Mouse (Mus musculus): ENCODE results near the gene Fbxl20. TPM values are rescaled to one million over a fixed set of nuclear protein-coding genes. Genes with fewer than 3 reads are reported as not detected.

Fbxl20 gene
- polyA plus RNA-seq, 1 experiment from 2014 or later = 22.3 TPM

DNA sequence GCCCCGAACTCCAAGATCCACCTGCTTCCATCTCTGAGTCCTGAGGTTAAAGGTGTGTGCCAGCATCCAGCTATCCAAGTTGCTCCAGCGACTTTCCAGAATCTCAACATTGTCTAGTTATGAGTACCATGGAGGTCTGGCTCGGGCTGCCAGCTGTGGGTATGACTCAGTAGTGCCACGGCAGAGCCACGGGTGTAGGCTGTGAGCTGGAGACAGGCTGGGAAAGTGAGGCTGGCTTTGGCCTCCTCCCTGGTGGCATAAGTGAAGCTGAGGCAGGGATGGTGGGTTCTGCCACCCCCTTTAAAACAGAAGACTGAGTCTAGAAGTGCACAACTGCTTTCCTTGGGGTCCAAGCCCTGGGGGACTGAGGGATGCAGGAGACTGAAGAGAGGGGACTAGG is 116.1 kb downstream of the Fbxl20 start:
- Histone ChIP-seq H3K4me3 (ENCODE audit: low read depth, low read length) (no peak overlapping the region), H3K4me1 (replicated peaks; ENCODE audit: control insufficient read depth, insufficient read depth, low read length) (peaks cover 7% of the 10 kb centered on the region), H3K36me3 (ENCODE audit: control insufficient read depth, insufficient read depth, low read length) (0 out of 2 replicates have a peak, but pooled peaks cover 7% of the 10 kb centered on the region), H3K4me2 (replicated peaks; ENCODE audit: low read depth, low read length) (no peak overlapping the region), H3K9ac (ENCODE audit: low read depth, low read length) (no peak overlapping the region), H3K9me3 (ENCODE audit: control insufficient read depth, low read length) (no peaks in the 10 kb centered on the region), H3K27me3 (ENCODE audit: control insufficient read depth, insufficient read depth, low read length) (peaks cover 6% of the 10 kb centered on the region; the same call in 1 of the 2 replicates), H3K27ac (ENCODE audit: low read depth, low read length) (no peak overlapping the region)
- ATAC-seq (ENCODE audit: low FRiP score) = no peak
- no peak for DNase-seq (ENCODE audit: low spot score)
- WGBS = 86% methylated on average over 5 of the region's 5 CpGs

Other genes starting within 250 kb of the Fbxl20 start
- gene Plxdc1, start 164.0 kb downstream of the Fbxl20 start, polyA plus RNA-seq (2014; fragmentation: Nextera tagmentation; extraction: Ambion mirVana) = 0.18 and 0.28 TPM in 2 replicates
- 9.5 and 10.2 TPM in 2 replicates for gene Arl5c, start 154.2 kb downstream of the Fbxl20 start, polyA plus RNA-seq (2014; fragmentation: Nextera tagmentation; extraction: Ambion mirVana)
- 13.1 and 18.3 TPM in 2 replicates for gene Cacnb1, start 127.4 kb downstream of the Fbxl20 start, polyA plus RNA-seq (2014; fragmentation: Nextera tagmentation; extraction: Ambion mirVana)
- 970 and 990 TPM in 2 replicates for gene Rpl19, start 123.7 kb downstream of the Fbxl20 start, polyA plus RNA-seq (2014; fragmentation: Nextera tagmentation; extraction: Ambion mirVana)
- 1.4 and 1.8 TPM in 2 replicates for gene Stac2, start 96.9 kb downstream of the Fbxl20 start, polyA plus RNA-seq (2014; fragmentation: Nextera tagmentation; extraction: Ambion mirVana)
- 81.8 and 82.8 TPM in 2 replicates for gene Med1, start 42.9 kb upstream of the Fbxl20 start, polyA plus RNA-seq (2014; fragmentation: Nextera tagmentation; extraction: Ambion mirVana)
- gene Cdk12, start 52.7 kb upstream of the Fbxl20 start, polyA plus RNA-seq (2014; fragmentation: Nextera tagmentation; extraction: Ambion mirVana) = 12.0 and 16.5 TPM in 2 replicates
- gene Neurod2, start 179.2 kb upstream of the Fbxl20 start, polyA plus RNA-seq (2014; fragmentation: Nextera tagmentation; extraction: Ambion mirVana) = 0.27 and 0.36 TPM in 2 replicates
- gene Ppp1r1b, start 198.0 kb upstream of the Fbxl20 start, polyA plus RNA-seq (2014; fragmentation: Nextera tagmentation; extraction: Ambion mirVana) = 0.29 and 0.70 TPM in 2 replicates
- 40.1 and 43.2 TPM in 2 replicates for gene Stard3, start 208.0 kb upstream of the Fbxl20 start, polyA plus RNA-seq (2014; fragmentation: Nextera tagmentation; extraction: Ambion mirVana)
- gene Tcap, start 233.4 kb upstream of the Fbxl20 start, polyA plus RNA-seq (2014; fragmentation: Nextera tagmentation; extraction: Ambion mirVana) = 0.53 and 0.54 TPM in 2 replicates
- gene Pnmt, start 236.0 kb upstream of the Fbxl20 start, polyA plus RNA-seq (2014; fragmentation: Nextera tagmentation; extraction: Ambion mirVana) = 0.54 and 0.93 TPM in 2 replicates

Data from hindbrain, embryonic 11.5 days (tissue).